Mouse (Mus musculus): Measurements from ENCODE around the gene Hivep3. TPM values are rescaled to one million over a fixed set of nuclear protein-coding genes. Genes with fewer than 3 reads are reported as not detected.

The Hivep3 gene
- polyA plus RNA-seq, 1 experiment, result 0.54 TPM

DNA sequence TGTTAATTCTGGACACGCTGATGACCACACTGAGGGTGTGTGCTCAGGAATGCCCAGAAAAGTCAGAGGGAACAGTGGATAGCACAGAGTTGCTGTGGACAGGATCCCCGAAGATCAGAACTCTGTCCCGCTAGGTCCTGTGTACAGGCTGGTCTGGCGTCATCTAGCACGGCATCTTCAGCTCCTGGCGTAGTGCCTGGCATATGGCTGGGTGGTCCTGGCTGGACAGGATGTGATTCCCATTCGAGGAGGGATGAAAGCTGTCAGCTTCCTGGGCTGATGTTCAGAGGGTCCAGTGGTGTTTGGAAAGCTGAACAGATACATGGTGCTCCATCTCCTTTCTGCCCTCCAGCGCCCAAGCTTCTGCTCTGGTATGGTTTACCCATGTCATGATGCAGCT, 29.6 kb upstream of the Hivep3 start:
- Histone ChIP-seq H3K4me2 (ENCODE audit: low read depth) (no peak overlapping the region), H3ac (ENCODE audit: control insufficient read depth, insufficient read length) (no peak overlapping the region), H3K36me3 (ENCODE audit: control insufficient read depth, insufficient read depth) (no peaks in the 10 kb centered on the region), H3K4me3 (no peak overlapping the region), H3K79me2 (ENCODE audit: control insufficient read depth, insufficient read depth) (no peaks in the 10 kb centered on the region), H3K27me3 (ENCODE audit: control insufficient read depth, insufficient read depth, insufficient read length) (peaks cover 4% of the 10 kb centered on the region)
- no peak for TF ChIP-seq TCF12 (IDR thresholded peaks at IDR 0.05; ENCODE audit: insufficient read depth, poor library complexity, severe bottlenecking)

DNA sequence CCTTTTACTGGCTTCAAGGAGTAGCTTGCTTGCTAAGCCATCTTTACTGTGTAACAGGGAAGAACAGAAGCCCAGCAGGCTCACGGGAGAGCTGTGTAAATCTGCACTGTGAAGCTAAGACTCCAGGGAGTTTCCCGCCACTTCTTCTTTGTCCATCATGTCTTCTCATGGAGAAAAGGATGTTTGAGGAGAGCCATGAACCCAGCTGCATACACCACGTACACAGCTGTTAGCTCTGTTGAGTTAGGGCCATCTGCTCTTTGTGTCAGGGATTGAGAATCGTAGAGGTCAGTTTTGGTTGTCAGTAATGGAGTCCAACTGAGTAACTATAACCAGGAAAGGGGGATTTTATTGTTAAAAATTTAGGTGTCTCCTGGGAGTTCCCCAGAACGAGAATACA, 26.3 kb upstream of the Hivep3 start:
- H3K36me3 ChIP-seq (ENCODE audit: control insufficient read depth, insufficient read depth), result no peaks in the 10 kb centered on the region
- H3K79me2 ChIP-seq (ENCODE audit: control insufficient read depth, insufficient read depth), result no peaks in the 10 kb centered on the region
- no peak overlapping the region for H3K4me3 ChIP-seq
- no peak overlapping the region for H3ac ChIP-seq (ENCODE audit: control insufficient read depth, insufficient read length)
- no peak overlapping the region for H3K4me2 ChIP-seq (ENCODE audit: low read depth)
- TF ChIP-seq SRF (IDR thresholded peaks at IDR 0.05; ENCODE audit: control insufficient read depth, insufficient read length, low read depth) (no peak), REST (IDR thresholded peaks at IDR 0.05; ENCODE audit: insufficient read depth, insufficient read length) (no peak), MYOD1 (IDR thresholded peaks at IDR 0.05; ENCODE audit: control insufficient read depth in 1 of 3, insufficient read length in 2 of 3, low read depth in 2 of 3) (no peak), E2F4 (IDR thresholded peaks at IDR 0.05; ENCODE audit: insufficient read depth) (no peak), POLR2A (IDR thresholded peaks at IDR 0.05; ENCODE audit: insufficient read length, low read depth) (no peak)
- peaks cover 4% of the 10 kb centered on the region for H3K27me3 ChIP-seq (ENCODE audit: control insufficient read depth, insufficient read depth, insufficient read length)

GRCm38 (mm10) chr4:119707751-119708150, 25.8 kb upstream of the Hivep3 start:
- Histone ChIP-seq H3K4me3 (no peak overlapping the region), H3K79me2 (ENCODE audit: control insufficient read depth, insufficient read depth) (no peaks in the 10 kb centered on the region), H3K27me3 (ENCODE audit: control insufficient read depth, insufficient read depth, insufficient read length) (peaks cover 4% of the 10 kb centered on the region), H3K4me2 (ENCODE audit: low read depth) (no peak overlapping the region), H3K36me3 (ENCODE audit: control insufficient read depth, insufficient read depth) (no peaks in the 10 kb centered on the region), H3ac (ENCODE audit: control insufficient read depth, insufficient read length) (no peak overlapping the region)
- TF ChIP-seq MAX (IDR thresholded peaks at IDR 0.05; ENCODE audit: low read depth), result no peak
- no peak for TF ChIP-seq USF1 (IDR thresholded peaks at IDR 0.05; ENCODE audit: low read depth)
- TF ChIP-seq REST (IDR thresholded peaks at IDR 0.05; ENCODE audit: insufficient read depth, insufficient read length), result no peak
- no peak for TF ChIP-seq CEBPB (IDR thresholded peaks at IDR 0.05; ENCODE audit: insufficient read depth, poor library complexity, severe bottlenecking)

- Histone ChIP-seq H3K79me2 (ENCODE audit: control insufficient read depth, insufficient read depth) (no peaks in the 10 kb centered on the region), H3K36me3 (ENCODE audit: control insufficient read depth, insufficient read depth) (no peaks in the 10 kb centered on the region), H3ac (ENCODE audit: control insufficient read depth, insufficient read length) (no peak overlapping the region), H3K4me2 (ENCODE audit: low read depth) (no peak overlapping the region), H3K4me3 (no peak overlapping the region), H3K27me3 (ENCODE audit: control insufficient read depth, insufficient read depth, insufficient read length) (peaks cover 5% of the 10 kb centered on the region)
- no peak for TF ChIP-seq SRF (IDR thresholded peaks at IDR 0.05; ENCODE audit: control insufficient read depth, insufficient read length, low read depth)
- no peak for TF ChIP-seq TCF3 (IDR thresholded peaks at IDR 0.05; ENCODE audit: insufficient read length, low read depth)
- no peak for TF ChIP-seq MYOD1 (IDR thresholded peaks at IDR 0.05; ENCODE audit: control insufficient read depth in 1 of 3, insufficient read length in 2 of 3, low read depth in 2 of 3)
- no peak for TF ChIP-seq MAX (IDR thresholded peaks at IDR 0.05; ENCODE audit: low read depth)
- no peak for TF ChIP-seq POLR2A (IDR thresholded peaks at IDR 0.05; ENCODE audit: insufficient read length, low read depth)
- no peak for TF ChIP-seq REST (IDR thresholded peaks at IDR 0.05; ENCODE audit: insufficient read depth, insufficient read length)
Measured at GRCm38 (mm10) chr4:119710208-119710607, 23.4 kb upstream of the Hivep3 start.

- Histone ChIP-seq H3K79me2 (ENCODE audit: control insufficient read depth, insufficient read depth) (no peaks in the 10 kb centered on the region), H3K36me3 (ENCODE audit: control insufficient read depth, insufficient read depth) (no peaks in the 10 kb centered on the region), H3K4me2 (ENCODE audit: low read depth) (no peak overlapping the region), H3K27me3 (ENCODE audit: control insufficient read depth, insufficient read depth, insufficient read length) (peaks cover 12% of the 10 kb centered on the region), H3ac (ENCODE audit: control insufficient read depth, insufficient read length) (no peak overlapping the region), H3K4me3 (no peak overlapping the region)
- TF ChIP-seq TCF12 (IDR thresholded peaks at IDR 0.05; ENCODE audit: insufficient read depth, poor library complexity, severe bottlenecking) (no peak), REST (IDR thresholded peaks at IDR 0.05; ENCODE audit: insufficient read depth, insufficient read length) (no peak), E2F4 (IDR thresholded peaks at IDR 0.05; ENCODE audit: insufficient read depth) (no peak), MYOG (IDR thresholded peaks at IDR 0.05; ENCODE audit: control insufficient read depth in 1 of 3, insufficient read depth in 1 of 3, insufficient read length in 2 of 3, low read depth in 2 of 3) (no peak)
Measured at GRCm38 (mm10) chr4:119717443-119717842, 16.1 kb upstream of the Hivep3 start.

DNA sequence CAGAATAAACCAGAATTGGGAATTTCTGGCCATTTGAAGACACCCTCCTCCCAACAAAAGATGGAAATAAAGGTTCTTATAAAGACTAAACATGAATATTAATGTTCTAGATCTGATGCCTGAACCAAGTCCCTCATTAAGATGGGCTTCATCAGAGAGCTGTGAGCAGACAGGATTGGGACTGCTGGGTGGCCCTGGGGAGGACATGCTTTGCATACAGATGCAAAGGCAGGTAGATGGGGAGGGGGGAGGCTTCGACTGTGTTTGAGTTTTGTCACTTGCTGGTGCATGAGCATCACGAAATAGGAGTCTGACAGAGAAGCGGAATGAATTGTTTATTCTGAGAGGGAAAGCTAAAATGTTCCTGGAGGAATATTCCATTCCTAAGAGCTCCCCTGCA, 12.1 kb upstream of the Hivep3 start:
- TF ChIP-seq MYOD1 (IDR thresholded peaks at IDR 0.05; ENCODE audit: control insufficient read depth in 1 of 3, insufficient read length in 2 of 3, low read depth in 2 of 3), result no peak
- no peak for TF ChIP-seq USF1 (IDR thresholded peaks at IDR 0.05; ENCODE audit: low read depth)
- no peak for TF ChIP-seq TCF3 (IDR thresholded peaks at IDR 0.05; ENCODE audit: insufficient read length, low read depth)
- TF ChIP-seq E2F4 (IDR thresholded peaks at IDR 0.05; ENCODE audit: insufficient read depth), result no peak
- no peak for TF ChIP-seq POLR2AphosphoS2 (IDR thresholded peaks at IDR 0.05; ENCODE audit: insufficient read length, low read depth)
- TF ChIP-seq CEBPB (IDR thresholded peaks at IDR 0.05; ENCODE audit: insufficient read depth, poor library complexity, severe bottlenecking), result no peak
- no peak for TF ChIP-seq TCF12 (IDR thresholded peaks at IDR 0.05; ENCODE audit: insufficient read depth, poor library complexity, severe bottlenecking)
- TF ChIP-seq REST (IDR thresholded peaks at IDR 0.05; ENCODE audit: insufficient read depth, insufficient read length), result no peak
- TF ChIP-seq MYOG (IDR thresholded peaks at IDR 0.05; ENCODE audit: control insufficient read depth in 1 of 3, insufficient read depth in 1 of 3, insufficient read length in 2 of 3, low read depth in 2 of 3), result no peak
- TF ChIP-seq POLR2A (IDR thresholded peaks at IDR 0.05; ENCODE audit: insufficient read length, low read depth), result no peak
- no peak overlapping the region for H3K4me2 ChIP-seq (ENCODE audit: low read depth)
- H3ac ChIP-seq (ENCODE audit: control insufficient read depth, insufficient read length), result no peak overlapping the region
- H3K36me3 ChIP-seq (ENCODE audit: control insufficient read depth, insufficient read depth), result no peaks in the 10 kb centered on the region
- no peak overlapping the region for H3K4me3 ChIP-seq
- H3K79me2 ChIP-seq (ENCODE audit: control insufficient read depth, insufficient read depth), result no peaks in the 10 kb centered on the region
- H3K27me3 ChIP-seq (ENCODE audit: control insufficient read depth, insufficient read depth, insufficient read length), result peaks cover 8% of the 10 kb centered on the region

Measured in myocyte (in vitro differentiated cells).